Mouse (Mus musculus) myocyte (in vitro differentiated cells): Measurements from ENCODE around the gene Rgsl1. TPM values are rescaled to one million over a fixed set of nuclear protein-coding genes. Genes with fewer than 3 reads are reported as not detected.
"Not testable (repeated sequence)": the region's sequence is repeated elsewhere in the genome, so short reads cannot be mapped to it uniquely, and the experiment has no call there.

Experiments
- H3K27me3 ChIP-seq: one replicate; pipeline ENCODE4 v1.6.1; 2011; ENCODE audit not compliant: control insufficient read depth, insufficient read depth, insufficient read length
- H3K36me3 ChIP-seq: one replicate; pipeline ENCODE4 v1.6.1; 2011; ENCODE audit not compliant: control insufficient read depth, insufficient read depth
- H3K4me2 ChIP-seq: one replicate; pipeline ENCODE4 v1.6.1; 2011; ENCODE audit warnings: low read depth, control low read depth
- H3K4me3 ChIP-seq: one replicate; pipeline ENCODE4 v1.5.1; 2011; ENCODE audit warnings: mild to moderate bottlenecking, control low read depth, moderate library complexity
- H3K79me2 ChIP-seq: one replicate; pipeline ENCODE4 v1.6.1; 2011; ENCODE audit not compliant: control insufficient read depth, insufficient read depth
- H3ac ChIP-seq: one replicate; pipeline ENCODE4 v1.6.1; 2011; ENCODE audit not compliant: control insufficient read depth, insufficient read length
- CEBPB ChIP-seq: IDR thresholded peaks from 2 replicates; pipeline ENCODE4 v1.6.1; 2011; ENCODE audit warnings: mild to moderate bottlenecking, moderate library complexity; ENCODE audit not compliant: poor library complexity, insufficient read depth, severe bottlenecking
- E2F4 ChIP-seq: IDR thresholded peaks from one replicate; pipeline ENCODE4 v1.6.1; 2011; ENCODE audit warnings: mild to moderate bottlenecking, control low read depth, moderate library complexity; ENCODE audit not compliant: insufficient read depth
- MAX ChIP-seq: IDR thresholded peaks from one replicate; pipeline ENCODE4 v1.6.1; 2011; ENCODE audit warnings: low read depth, mild to moderate bottlenecking, control low read depth
- MYOD1 ChIP-seq, 3 experiments: IDR thresholded peaks; one replicate each; pipeline ENCODE4 v1.6.1; 2011; ENCODE audit warnings: control low read depth in 2 of 3, low read depth in 2 of 3, mild to moderate bottlenecking in 2 of 3, moderate library complexity in 1 of 3; ENCODE audit not compliant: insufficient read length in 2 of 3, control insufficient read depth in 1 of 3
- MYOG ChIP-seq, 3 experiments: IDR thresholded peaks; one replicate each; pipeline ENCODE4 v1.6.1; 2011; ENCODE audit warnings: control low read depth in 2 of 3, low read depth in 2 of 3, mild to moderate bottlenecking in 2 of 3; ENCODE audit not compliant: insufficient read length in 2 of 3, control insufficient read depth in 1 of 3, insufficient read depth in 1 of 3
- POLR2A ChIP-seq: IDR thresholded peaks from one replicate; pipeline ENCODE4 v1.6.1; 2011; ENCODE audit warnings: low read depth, mild to moderate bottlenecking, control low read depth, moderate library complexity; ENCODE audit not compliant: insufficient read length
- POLR2AphosphoS2 ChIP-seq: IDR thresholded peaks from one replicate; pipeline ENCODE4 v1.6.1; 2011; ENCODE audit warnings: low read depth, control low read depth; ENCODE audit not compliant: insufficient read length
- REST ChIP-seq: IDR thresholded peaks from one replicate; pipeline ENCODE4 v1.6.1; 2011; ENCODE audit warnings: mild to moderate bottlenecking, control low read depth, moderate library complexity; ENCODE audit not compliant: insufficient read depth, insufficient read length
- SRF ChIP-seq: IDR thresholded peaks from one replicate; pipeline ENCODE4 v1.6.1; 2011; ENCODE audit warnings: low read depth; ENCODE audit not compliant: control insufficient read depth, insufficient read length
- TCF12 ChIP-seq: IDR thresholded peaks from one replicate; pipeline ENCODE4 v1.6.1; 2011; ENCODE audit warnings: mild to moderate bottlenecking, control low read depth; ENCODE audit not compliant: poor library complexity, insufficient read depth, severe bottlenecking
- TCF3 ChIP-seq: IDR thresholded peaks from one replicate; pipeline ENCODE4 v1.6.1; 2011; ENCODE audit warnings: low read depth, control low read depth; ENCODE audit not compliant: insufficient read length
- USF1 ChIP-seq: IDR thresholded peaks from one replicate; pipeline ENCODE4 v1.6.1; 2011; ENCODE audit warnings: low read depth, mild to moderate bottlenecking, control low read depth, moderate library complexity
- polyA plus RNA-seq: library from polyadenylated mRNA; unstranded; fragments of >200 nt; fragmentation: generic; extraction: Trizol; gene quantifications from one replicate; pipeline ENCODE4 v1.2.1, GENCODE M21; 2012; ENCODE audit warnings: missing spikeins

Rgsl1 gene
- polyA plus RNA-seq, 1 experiment = not detected

DNA sequence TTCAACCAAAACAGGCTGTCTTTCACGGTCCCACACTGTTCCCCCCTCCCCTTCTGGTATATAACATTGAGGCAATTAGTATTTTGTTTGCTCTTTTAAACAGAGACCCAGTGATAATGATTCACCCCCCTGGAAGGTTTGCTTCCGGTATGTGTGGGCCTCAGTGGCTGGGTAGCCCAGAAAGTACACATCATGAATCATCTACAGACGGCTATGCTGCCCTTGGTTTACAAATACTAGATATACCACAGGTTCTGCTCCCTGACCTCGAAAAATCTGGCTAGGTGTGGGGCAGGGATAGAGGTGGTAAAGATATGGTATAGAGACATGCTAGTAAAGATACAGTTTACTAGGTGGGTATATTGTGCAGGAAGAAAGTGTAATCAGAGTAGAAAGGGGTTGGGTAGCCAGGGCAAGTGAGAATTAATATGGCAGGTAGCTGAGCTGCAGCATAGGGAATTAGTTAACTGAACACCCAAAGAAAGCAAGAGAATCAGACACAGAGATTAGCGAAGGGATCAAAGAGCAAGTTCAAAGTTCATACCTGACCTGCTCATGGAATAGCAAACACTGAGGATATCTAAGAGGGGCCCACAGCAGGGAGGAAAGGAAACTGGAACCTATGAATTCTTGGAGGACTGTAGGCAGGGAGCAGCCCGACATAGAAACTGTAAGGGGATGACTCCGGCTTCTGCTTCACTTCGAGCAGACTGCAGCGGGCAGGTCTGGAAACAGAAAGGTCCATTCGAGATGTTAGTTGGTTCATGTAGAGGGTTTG lies 73.8 kb downstream of the Rgsl1 start:
- no peak overlapping the region for H3ac ChIP-seq
- no peak overlapping the region for H3K4me2 ChIP-seq
- no peak overlapping the region for H3K4me3 ChIP-seq
- H3K27me3 ChIP-seq = no peaks in the 10 kb centered on the region
- TF ChIP-seq SRF (no peak), MYOG (IDR thresholded peaks at IDR 0.05; ENCODE audit: control insufficient read depth in 1 of 3, insufficient read depth in 1 of 3, insufficient read length in 2 of 3, low read depth in 2 of 3) (no peak), USF1 (no peak)
- no peaks in the 10 kb centered on the region for H3K36me3 ChIP-seq
- no peaks in the 10 kb centered on the region for H3K79me2 ChIP-seq

DNA sequence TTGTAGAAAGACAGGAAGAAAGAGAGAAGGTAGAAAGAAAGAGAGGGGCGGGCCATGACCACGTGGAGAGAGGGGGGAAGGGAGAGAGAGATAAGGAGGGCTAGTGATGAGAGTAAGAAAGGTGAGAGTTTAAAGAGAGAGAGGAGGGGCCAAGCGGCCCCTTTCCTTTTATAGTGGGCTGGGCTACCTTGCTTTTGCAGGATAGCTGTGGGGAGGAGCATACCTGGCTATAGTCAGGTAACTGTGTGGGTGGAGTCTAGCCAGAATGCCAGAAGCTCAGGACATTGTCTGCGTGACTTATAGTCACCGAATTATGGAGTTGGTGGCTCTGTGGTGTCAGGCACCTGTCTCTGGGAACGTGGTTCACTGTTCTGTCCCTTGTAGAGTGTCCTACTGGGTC lies 74.4 kb downstream of the Rgsl1 start:
- not testable (repeated sequence) for H3K27me3 ChIP-seq, H3K36me3 ChIP-seq, H3K4me3 ChIP-seq, H3K79me2 ChIP-seq, H3K4me2 ChIP-seq, H3ac ChIP-seq

DNA sequence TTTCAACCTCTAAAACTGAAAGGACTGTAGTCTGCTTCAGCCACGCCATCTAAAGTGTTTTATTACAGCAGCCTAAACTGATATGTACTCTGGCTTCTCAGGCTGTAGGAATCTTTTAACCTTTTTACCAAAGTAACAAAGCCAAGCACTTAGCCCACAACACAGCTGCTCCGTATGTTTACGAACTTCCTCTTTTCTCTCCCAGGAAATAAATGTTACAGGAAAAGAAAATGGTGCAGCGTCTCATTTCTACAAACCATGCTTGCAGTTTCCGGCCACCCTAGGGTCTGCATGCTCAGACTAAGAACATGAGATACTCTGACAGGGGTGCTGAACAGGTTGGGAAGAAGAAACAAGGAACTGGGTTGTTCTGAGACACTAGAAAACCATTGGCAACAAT lies 75.5 kb downstream of the Rgsl1 start:
- no peaks in the 10 kb centered on the region for H3K27me3 ChIP-seq
- no peak overlapping the region for H3ac ChIP-seq
- H3K4me3 ChIP-seq = no peak overlapping the region
- TF ChIP-seq MAX = no peak
- no peak for TF ChIP-seq MYOD1 (IDR thresholded peaks at IDR 0.05; ENCODE audit: control insufficient read depth in 1 of 3, insufficient read length in 2 of 3, low read depth in 2 of 3)
- TF ChIP-seq POLR2AphosphoS2 = no peak
- no peak for TF ChIP-seq TCF3
- no peak for TF ChIP-seq CEBPB
- TF ChIP-seq USF1 = no peak
- TF ChIP-seq TCF12 = no peak
- no peak for TF ChIP-seq REST
- no peak for TF ChIP-seq E2F4
- no peak for TF ChIP-seq MYOG (IDR thresholded peaks at IDR 0.05; ENCODE audit: control insufficient read depth in 1 of 3, insufficient read depth in 1 of 3, insufficient read length in 2 of 3, low read depth in 2 of 3)
- TF ChIP-seq SRF = no peak
- no peak for TF ChIP-seq POLR2A
- H3K79me2 ChIP-seq = no peaks in the 10 kb centered on the region
- no peak overlapping the region for H3K4me2 ChIP-seq
- H3K36me3 ChIP-seq = no peaks in the 10 kb centered on the region

DNA sequence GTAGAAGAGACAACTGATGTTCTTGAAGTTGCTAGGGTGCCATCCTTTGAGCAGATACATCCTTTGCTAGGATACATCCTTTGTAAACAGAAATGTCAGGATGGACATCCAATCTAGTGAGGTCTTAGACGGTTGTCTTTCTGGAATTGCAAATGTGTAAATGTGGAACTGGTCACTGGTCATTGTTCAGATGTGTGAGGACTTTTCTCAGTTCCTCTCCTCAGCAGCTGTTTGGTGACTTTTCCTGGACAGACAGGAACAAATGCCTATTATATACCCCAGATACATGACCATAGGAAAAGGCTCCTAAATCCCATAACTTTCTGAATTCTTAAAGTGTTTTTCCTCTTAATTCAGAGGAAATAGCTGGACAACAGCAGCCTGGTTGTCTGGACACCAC lies 76.7 kb downstream of the Rgsl1 start:
- Histone ChIP-seq H3ac (no peak overlapping the region), H3K27me3 (no peaks in the 10 kb centered on the region), H3K79me2 (no peaks in the 10 kb centered on the region), H3K36me3 (no peaks in the 10 kb centered on the region), H3K4me2 (no peak overlapping the region), H3K4me3 (no peak overlapping the region)
- TF ChIP-seq POLR2A = no peak
- TF ChIP-seq MYOD1 (IDR thresholded peaks at IDR 0.05; ENCODE audit: control insufficient read depth in 1 of 3, insufficient read length in 2 of 3, low read depth in 2 of 3) = no peak
- no peak for TF ChIP-seq REST

DNA sequence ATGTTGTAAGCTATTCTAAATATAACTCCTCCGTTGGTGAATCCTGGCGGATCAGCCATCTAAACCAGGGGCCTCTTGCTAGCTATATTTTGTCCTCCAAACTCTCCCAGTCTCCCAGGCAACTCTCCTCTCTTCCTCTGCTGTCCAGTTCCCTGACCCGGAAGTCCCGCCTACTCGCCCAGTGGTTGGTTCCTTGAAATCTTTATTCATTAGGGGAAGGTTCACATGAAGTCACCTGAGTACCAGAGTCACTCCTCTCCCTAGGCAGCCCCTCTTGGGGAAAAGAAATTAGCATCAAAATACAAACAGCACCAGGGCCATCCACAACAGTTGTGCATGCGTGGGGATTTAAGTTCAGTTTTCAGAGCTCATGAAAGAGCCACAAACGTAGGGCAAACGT lies 77.6 kb downstream of the Rgsl1 start:
- H3K79me2 ChIP-seq = no peaks in the 10 kb centered on the region
- H3ac ChIP-seq = no peak overlapping the region
- H3K4me2 ChIP-seq = no peak overlapping the region

More for the DNA sequence above, 77.6 kb downstream of the Rgsl1 start:
- TF ChIP-seq POLR2A = no peak
- no peak for TF ChIP-seq TCF3
- TF ChIP-seq SRF = no peak
- no peak for TF ChIP-seq MAX
- no peak for TF ChIP-seq USF1
- no peak for TF ChIP-seq TCF12
- no peak for TF ChIP-seq MYOG (IDR thresholded peaks at IDR 0.05; ENCODE audit: control insufficient read depth in 1 of 3, insufficient read depth in 1 of 3, insufficient read length in 2 of 3, low read depth in 2 of 3)
- no peak for TF ChIP-seq POLR2AphosphoS2
- TF ChIP-seq REST = no peak
- TF ChIP-seq E2F4 = no peak
- no peak for TF ChIP-seq MYOD1 (IDR thresholded peaks at IDR 0.05; ENCODE audit: control insufficient read depth in 1 of 3, insufficient read length in 2 of 3, low read depth in 2 of 3)
- TF ChIP-seq CEBPB = no peak
- Histone ChIP-seq H3K36me3 (no peaks in the 10 kb centered on the region), H3K27me3 (no peaks in the 10 kb centered on the region), H3K4me3 (no peak overlapping the region)
